Mouse (Mus musculus): ENCODE measurements at regions not wholly inside any gene's neighbourhood (a gene's known extent, or its start where the extent isn't known, plus 50 kb on each side); places are given as distances from the start of the nearest gene placed in this dataset.

DNA sequence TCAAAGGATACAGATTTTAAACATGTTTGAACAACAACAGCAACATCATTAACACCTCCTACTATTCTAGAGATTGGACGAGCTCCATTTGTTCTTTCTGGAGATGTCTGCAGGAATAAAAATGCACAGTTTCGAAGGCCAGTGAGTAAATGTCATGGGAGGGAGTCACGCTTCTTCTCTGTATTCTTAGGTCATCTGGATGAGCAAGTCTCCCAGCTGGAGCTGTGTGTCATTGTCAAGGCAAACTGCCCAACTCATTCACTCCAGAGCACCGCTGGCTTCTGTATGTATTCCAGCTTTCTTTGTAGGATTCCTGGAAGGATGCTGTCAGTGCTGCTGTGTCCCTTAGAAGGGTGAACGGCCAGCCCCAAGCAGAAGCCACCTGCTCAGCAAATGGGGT lies 297.1 kb downstream of the Diras2 start:
- Histone ChIP-seq H3K9ac (ENCODE audit: low read depth, low read length) (no peak overlapping the region), H3K4me3 (ENCODE audit: insufficient read depth, low read depth, low read length) (no peak overlapping the region)
- 81% methylated on average over 5 of the region's 5 CpGs for WGBS

DNA sequence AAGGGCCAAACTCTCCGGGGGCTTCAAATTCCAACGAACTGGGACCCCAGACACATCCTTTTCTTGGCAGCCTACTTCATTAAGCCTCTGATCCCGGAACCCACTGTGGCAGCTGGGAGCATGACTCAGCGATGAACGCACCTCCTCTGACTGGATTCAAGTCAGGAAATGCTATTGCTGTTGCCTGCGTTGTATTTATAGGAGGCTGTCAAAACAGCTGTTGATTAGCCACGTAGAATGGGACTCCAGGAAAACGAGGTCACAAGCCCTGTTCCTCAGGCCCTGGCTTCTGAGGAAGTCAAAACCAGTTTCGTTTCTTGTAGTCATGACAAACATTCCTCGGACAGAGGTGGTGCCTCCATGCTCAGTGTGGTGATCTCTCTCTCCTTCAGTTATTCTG lies 295.0 kb downstream of the Diras2 start:
- no peaks in the 10 kb centered on the region for H3K27me3 ChIP-seq (ENCODE audit: control insufficient read depth, insufficient read depth, low read length)
- no peak overlapping the region for H3K4me3 ChIP-seq (ENCODE audit: insufficient read depth, low read depth, low read length)
- no peak overlapping the region for H3K9ac ChIP-seq (ENCODE audit: low read depth, low read length)
- peak; percentile 40 for DNase-seq (ENCODE audit: extremely low read depth, low read depth, low spot score)
- no peaks in the 10 kb centered on the region for H3K36me3 ChIP-seq (ENCODE audit: control insufficient read depth, insufficient read depth, low read length)
- TF ChIP-seq CTCF (IDR thresholded peaks at IDR 0.05; ENCODE audit: low read depth, low read length) (no peak), POLR2A (IDR thresholded peaks at IDR 0.05; ENCODE audit: extremely low read depth, insufficient read depth, low read length) (no peak)
- H3K79me2 ChIP-seq (ENCODE audit: control insufficient read depth, insufficient read depth, low read length): no peaks in the 10 kb centered on the region
- 0 out of 2 replicates have a peak overlapping the region, but pooled peaks have one; percentile 12 for H3K27ac ChIP-seq (replicated peaks; ENCODE audit: insufficient read depth, low read depth, low read length)
- no peaks in the 10 kb centered on the region for H3K4me1 ChIP-seq (ENCODE audit: control insufficient read depth, insufficient read depth, low read length)
- 57% methylated on average over 10 of the region's 10 CpGs for WGBS

More for the DNA sequence above, 297.1 kb downstream of the Diras2 start:
- DNase-seq (ENCODE audit: extremely low read depth, low read depth, low spot score): no peak
- TF ChIP-seq POLR2A (IDR thresholded peaks at IDR 0.05; ENCODE audit: extremely low read depth, insufficient read depth, low read length) (no peak), CTCF (IDR thresholded peaks at IDR 0.05; ENCODE audit: low read depth, low read length) (no peak)
- H3K27me3 ChIP-seq (ENCODE audit: control insufficient read depth, insufficient read depth, low read length): no peaks in the 10 kb centered on the region
- H3K79me2 ChIP-seq (ENCODE audit: control insufficient read depth, insufficient read depth, low read length): no peaks in the 10 kb centered on the region
- H3K36me3 ChIP-seq (ENCODE audit: control insufficient read depth, insufficient read depth, low read length): no peaks in the 10 kb centered on the region
- H3K27ac ChIP-seq (replicated peaks; ENCODE audit: insufficient read depth, low read depth, low read length): no peak overlapping the region
- no peaks in the 10 kb centered on the region for H3K4me1 ChIP-seq (ENCODE audit: control insufficient read depth, insufficient read depth, low read length)

DNA sequence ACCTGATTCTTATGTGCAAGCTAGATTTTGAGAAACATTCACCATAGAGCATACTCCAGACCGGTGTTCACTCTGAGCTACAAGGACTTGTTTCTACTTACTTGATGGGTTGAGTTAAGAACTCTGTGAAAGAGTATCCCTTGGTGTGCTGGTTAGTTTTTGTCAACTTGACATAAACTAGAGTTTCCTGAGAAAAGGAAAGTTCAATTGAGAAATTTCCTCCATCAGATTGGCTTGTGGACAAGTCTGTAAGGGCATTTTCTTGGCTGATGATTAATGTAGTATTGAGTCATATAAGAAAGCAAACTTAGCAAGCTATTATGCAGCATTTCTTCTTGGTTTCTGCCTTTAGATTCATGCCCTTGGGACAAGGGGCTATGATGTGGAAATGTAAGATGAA lies 291.5 kb downstream of the Diras2 start:
- WGBS: 100% methylated on average over 1 of the region's 1 CpGs
- Histone ChIP-seq H3K27ac (replicated peaks; ENCODE audit: insufficient read depth, low read depth, low read length) (no peak overlapping the region), H3K4me3 (ENCODE audit: insufficient read depth, low read depth, low read length) (no peak overlapping the region), H3K79me2 (ENCODE audit: control insufficient read depth, insufficient read depth, low read length) (no peaks in the 10 kb centered on the region), H3K27me3 (ENCODE audit: control insufficient read depth, insufficient read depth, low read length) (no peaks in the 10 kb centered on the region), H3K36me3 (ENCODE audit: control insufficient read depth, insufficient read depth, low read length) (no peaks in the 10 kb centered on the region), H3K4me1 (ENCODE audit: control insufficient read depth, insufficient read depth, low read length) (no peaks in the 10 kb centered on the region), H3K9ac (ENCODE audit: low read depth, low read length) (no peak overlapping the region)
- TF ChIP-seq CTCF (IDR thresholded peaks at IDR 0.05; ENCODE audit: low read depth, low read length) (no peak), POLR2A (IDR thresholded peaks at IDR 0.05; ENCODE audit: extremely low read depth, insufficient read depth, low read length) (no peak)
- no peak for DNase-seq (ENCODE audit: extremely low read depth, low read depth, low spot score)

DNA sequence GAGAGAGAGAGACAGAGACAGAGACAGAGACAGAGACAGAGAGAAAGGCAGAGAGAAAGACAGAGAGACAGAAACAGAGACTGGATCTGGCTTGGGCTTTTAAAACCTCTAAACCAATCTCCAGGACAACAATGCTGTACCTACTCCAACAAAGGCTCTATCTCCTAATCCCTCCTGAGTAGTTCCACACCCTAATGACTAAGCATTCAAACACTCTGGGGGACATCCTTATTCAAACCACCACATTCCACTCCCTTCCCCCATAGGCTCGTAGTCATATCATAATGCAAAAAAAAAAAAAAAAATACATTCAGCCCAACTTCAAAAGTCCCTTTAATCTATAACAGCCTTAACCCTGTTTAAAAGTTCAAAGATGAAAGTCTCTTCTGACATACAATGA lies 289.3 kb downstream of the Diras2 start:
- TF ChIP-seq POLR2A (IDR thresholded peaks at IDR 0.05; ENCODE audit: extremely low read depth, insufficient read depth, low read length) (no peak), CTCF (IDR thresholded peaks at IDR 0.05; ENCODE audit: low read depth, low read length) (no peak)
- H3K79me2 ChIP-seq (ENCODE audit: control insufficient read depth, insufficient read depth, low read length): no peaks in the 10 kb centered on the region
- no peak overlapping the region for H3K27ac ChIP-seq (replicated peaks; ENCODE audit: insufficient read depth, low read depth, low read length)
- H3K36me3 ChIP-seq (ENCODE audit: control insufficient read depth, insufficient read depth, low read length): no peaks in the 10 kb centered on the region
- H3K9ac ChIP-seq (ENCODE audit: low read depth, low read length): no peak overlapping the region
- 59% methylated on average over 1 of the region's 1 CpGs for WGBS
- H3K4me3 ChIP-seq (ENCODE audit: insufficient read depth, low read depth, low read length): no peak overlapping the region
- no peaks in the 10 kb centered on the region for H3K27me3 ChIP-seq (ENCODE audit: control insufficient read depth, insufficient read depth, low read length)
- H3K4me1 ChIP-seq (ENCODE audit: control insufficient read depth, insufficient read depth, low read length): no peaks in the 10 kb centered on the region
- no peak for DNase-seq (ENCODE audit: extremely low read depth, low read depth, low spot score)

DNA sequence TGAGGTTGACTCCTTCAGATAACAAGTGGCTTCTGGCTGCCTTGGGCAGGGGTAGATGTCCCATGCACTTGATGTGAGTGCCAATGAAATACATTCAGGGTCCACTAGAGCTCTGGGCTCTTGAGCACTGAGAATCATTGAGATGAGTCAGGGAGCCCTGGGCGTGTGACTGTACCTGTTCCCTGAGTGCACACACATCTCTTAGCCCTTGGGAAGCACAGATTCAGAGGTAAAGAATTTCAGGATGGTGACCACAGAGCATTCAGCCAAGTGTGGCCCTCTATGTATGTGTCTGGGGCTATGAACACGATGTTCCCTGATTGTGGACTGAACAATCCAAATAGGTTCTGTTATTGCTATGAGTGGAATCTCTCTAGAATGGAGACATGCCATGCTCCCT lies 281.6 kb downstream of the Diras2 start:
- no peak for DNase-seq (ENCODE audit: extremely low read depth, low read depth, low spot score)
- Histone ChIP-seq H3K4me3 (ENCODE audit: insufficient read depth, low read depth, low read length) (no peak overlapping the region), H3K27me3 (ENCODE audit: control insufficient read depth, insufficient read depth, low read length) (no peaks in the 10 kb centered on the region), H3K79me2 (ENCODE audit: control insufficient read depth, insufficient read depth, low read length) (no peaks in the 10 kb centered on the region), H3K9ac (ENCODE audit: low read depth, low read length) (no peak overlapping the region), H3K36me3 (ENCODE audit: control insufficient read depth, insufficient read depth, low read length) (no peaks in the 10 kb centered on the region), H3K27ac (replicated peaks; ENCODE audit: insufficient read depth, low read depth, low read length) (no peak overlapping the region), H3K4me1 (ENCODE audit: control insufficient read depth, insufficient read depth, low read length) (no peaks in the 10 kb centered on the region)
- 78% methylated on average over 2 of the region's 2 CpGs for WGBS
- no peak for TF ChIP-seq CTCF (IDR thresholded peaks at IDR 0.05; ENCODE audit: low read depth, low read length)
- no peak for TF ChIP-seq POLR2A (IDR thresholded peaks at IDR 0.05; ENCODE audit: extremely low read depth, insufficient read depth, low read length)

DNA sequence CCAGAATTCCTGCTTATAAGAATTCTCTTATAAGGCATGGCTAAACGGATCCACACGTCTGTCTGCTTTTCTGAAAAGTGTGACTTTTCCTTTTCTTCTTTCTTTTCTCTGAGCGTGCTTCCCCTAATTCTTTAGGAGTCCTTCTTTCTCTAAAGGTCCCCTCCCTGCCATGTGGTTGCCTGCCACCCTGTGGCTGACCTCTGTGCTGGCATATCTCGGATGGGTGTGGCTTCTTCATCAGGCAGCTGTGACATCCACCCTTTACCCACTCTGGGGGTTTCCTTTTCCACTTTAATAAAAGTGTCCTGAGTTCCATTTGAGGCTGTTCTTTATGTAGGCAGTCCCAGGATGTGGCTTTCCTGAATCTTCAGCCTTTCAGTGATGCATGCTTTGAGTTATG lies 280.7 kb downstream of the Diras2 start:
- H3K4me3 ChIP-seq (ENCODE audit: insufficient read depth, low read depth, low read length): no peak overlapping the region
- H3K9ac ChIP-seq (ENCODE audit: low read depth, low read length): no peak overlapping the region
- 62% methylated on average over 4 of the region's 4 CpGs for WGBS
- no peaks in the 10 kb centered on the region for H3K79me2 ChIP-seq (ENCODE audit: control insufficient read depth, insufficient read depth, low read length)
- H3K27ac ChIP-seq (replicated peaks; ENCODE audit: insufficient read depth, low read depth, low read length): no peak overlapping the region
- no peak for DNase-seq (ENCODE audit: extremely low read depth, low read depth, low spot score)
- TF ChIP-seq POLR2A (IDR thresholded peaks at IDR 0.05; ENCODE audit: extremely low read depth, insufficient read depth, low read length) (no peak), CTCF (IDR thresholded peaks at IDR 0.05; ENCODE audit: low read depth, low read length) (peak; percentile 28)
- H3K4me1 ChIP-seq (ENCODE audit: control insufficient read depth, insufficient read depth, low read length): no peaks in the 10 kb centered on the region
- H3K36me3 ChIP-seq (ENCODE audit: control insufficient read depth, insufficient read depth, low read length): no peaks in the 10 kb centered on the region
- H3K27me3 ChIP-seq (ENCODE audit: control insufficient read depth, insufficient read depth, low read length): no peaks in the 10 kb centered on the region

All from liver, adult 2 months (tissue).